Mouse (Mus musculus) spleen, adult 10 weeks (tissue): ENCODE results near the gene Cbr2. TPM values are rescaled to one million over a fixed set of nuclear protein-coding genes. Genes with fewer than 3 reads are reported as not detected.

ENCODE experiments used
- polyA plus RNA-seq: library from polyadenylated mRNA; stranded (reverse); fragments of 350-450 nt; fragmentation: Illumina TruSeq; extraction: RNeasy Lipid Tissue Mini Kit (QIAGEN cat#74804); gene quantifications from one replicate; pipeline ENCODE4 v1.2.3, GENCODE M21; 2015; ENCODE audit warnings: low replicate concordance; ENCODE audit not compliant: insufficient read depth

The Cbr2 gene
- 1.7 TPM for polyA plus RNA-seq

GRCm38 (mm10) chr11:120731858-120732680 lies at the start of gene Cbr2:
Gene Cbr2, minus strand, starts transcription at chr11:120732114.

GRCm38 (mm10) chr11:120762672-120763041 lies 30.7 kb upstream of the Cbr2 start, which contains the start of gene Hmga1b:
Gene Hmga1b, plus strand, starts transcription at chr11:120762794.

GRCm38 (mm10) chr11:120727169-120727527 lies 4.8 kb downstream of the Cbr2 start, which contains the start of gene Dcxr:
Gene Dcxr, minus strand, starts transcription at chr11:120727281.

GRCm38 (mm10) chr11:120721124-120722066 lies 10.5 kb downstream of the Cbr2 start, which contains the start of gene Rac3:
Gene Rac3, plus strand, starts transcription at chr11:120721470.

GRCm38 (mm10) chr11:120713580-120714518 lies 18.1 kb downstream of the Cbr2 start, which contains the start of the genes Cenpx and Lrrc45:
Gene Cenpx, minus strand, starts transcription at chr11:120713738.
Gene Lrrc45, plus strand, starts transcription at chr11:120713925.

Other genes with a start within 250 kb of the Cbr2 start
- gene Mrpl12, start 247.5 kb downstream of the Cbr2 start, polyA plus RNA-seq = 16.3 TPM
- gene Slc25a10, start 240.3 kb downstream of the Cbr2 start, polyA plus RNA-seq = 4.4 TPM
- gene Gcgr, start 201.4 kb downstream of the Cbr2 start, polyA plus RNA-seq = not detected
- 25.6 TPM for gene Mcrip1, start 182.4 kb downstream of the Cbr2 start, polyA plus RNA-seq
- not detected for gene Ppp1r27, start 181.0 kb downstream of the Cbr2 start, polyA plus RNA-seq
- gene P4hb, start 158.9 kb downstream of the Cbr2 start, polyA plus RNA-seq = 169 TPM
- gene Arhgdia, start 150.5 kb downstream of the Cbr2 start, polyA plus RNA-seq = 169 TPM
- gene Alyref, start 133.7 kb downstream of the Cbr2 start, polyA plus RNA-seq = 65.0 TPM
- 30.2 TPM for gene Anapc11, start 133.7 kb downstream of the Cbr2 start, polyA plus RNA-seq
- gene Npb, start 123.6 kb downstream of the Cbr2 start, polyA plus RNA-seq = not detected
- 42.1 TPM for gene Pcyt2, start 114.2 kb downstream of the Cbr2 start, polyA plus RNA-seq
- 70.1 TPM for gene Sirt7, start 106.9 kb downstream of the Cbr2 start, polyA plus RNA-seq
- 22.5 TPM for gene Mafg, start 98.5 kb downstream of the Cbr2 start, polyA plus RNA-seq
- gene Pycr1, start 88.3 kb downstream of the Cbr2 start, polyA plus RNA-seq = 1.8 TPM
- gene Myadml2, start 84.0 kb downstream of the Cbr2 start, polyA plus RNA-seq = 0.73 TPM
- gene Notum, start 70.9 kb downstream of the Cbr2 start, polyA plus RNA-seq = not detected
- gene Aspscr1, start 59.1 kb downstream of the Cbr2 start, polyA plus RNA-seq = 22.3 TPM
- gene Cenpx, start 18.4 kb downstream of the Cbr2 start, polyA plus RNA-seq = 28.0 TPM
- 10.3 TPM for gene Lrrc45, start 18.2 kb downstream of the Cbr2 start, polyA plus RNA-seq
- gene Rac3, start 10.6 kb downstream of the Cbr2 start, polyA plus RNA-seq = 1.2 TPM
- 7.8 TPM for gene Dcxr, start 4.8 kb downstream of the Cbr2 start, polyA plus RNA-seq
- 0.40 TPM for gene Hmga1b, start 30.7 kb upstream of the Cbr2 start, polyA plus RNA-seq
- 9.5 TPM for gene Rfng, start 52.1 kb upstream of the Cbr2 start, polyA plus RNA-seq
- gene Gps1, start 52.2 kb upstream of the Cbr2 start, polyA plus RNA-seq = 50.2 TPM
- 29.3 TPM for gene Dus1l, start 64.3 kb upstream of the Cbr2 start, polyA plus RNA-seq
- 6.7 TPM for gene Fasn, start 92.4 kb upstream of the Cbr2 start, polyA plus RNA-seq
- 0.43 TPM for gene Ccdc57, start 200.8 kb upstream of the Cbr2 start, polyA plus RNA-seq
- gene Slc16a3, start 216.4 kb upstream of the Cbr2 start, polyA plus RNA-seq = 2.0 TPM